Mouse (Mus musculus) liver (tissue): ENCODE results near the gene Osbp.

Experiments
- DNase-seq: peaks from one replicate; pipeline ENCODE4 v3.0.0-alpha.2; 2020; ENCODE audit warnings: mixed read lengths

Gene Osbp

GRCm38 (mm10) chr19:12011560-12012556, 46.1 kb downstream of the Osbp start:
- DNase-seq: peak; percentile 93

- no peak for DNase-seq
Observed at GRCm38 (mm10) chr19:12012615-12013014, 46.9 kb downstream of the Osbp start.

DNA sequence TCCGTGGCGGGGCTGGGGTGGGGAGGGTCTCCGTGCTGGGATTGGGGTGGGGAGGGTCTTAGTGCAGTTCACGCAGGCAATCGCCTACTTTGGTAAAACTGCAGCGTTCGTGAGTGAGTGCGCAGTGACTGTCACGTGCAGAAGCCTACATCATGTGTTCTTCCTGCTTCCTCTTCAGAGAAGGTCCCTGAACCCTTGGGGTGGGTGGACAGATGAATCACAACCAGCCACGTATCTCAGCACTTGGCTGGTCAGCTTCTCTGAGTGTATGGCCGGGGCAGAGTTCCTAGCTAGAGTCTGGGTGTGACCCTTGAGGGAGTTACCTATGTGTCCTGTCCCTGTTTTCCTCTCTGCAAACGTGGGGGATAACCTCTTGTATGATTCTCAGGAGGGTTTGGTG, 47.5 kb downstream of the Osbp start:
- DNase-seq: peak; percentile 39

DNA sequence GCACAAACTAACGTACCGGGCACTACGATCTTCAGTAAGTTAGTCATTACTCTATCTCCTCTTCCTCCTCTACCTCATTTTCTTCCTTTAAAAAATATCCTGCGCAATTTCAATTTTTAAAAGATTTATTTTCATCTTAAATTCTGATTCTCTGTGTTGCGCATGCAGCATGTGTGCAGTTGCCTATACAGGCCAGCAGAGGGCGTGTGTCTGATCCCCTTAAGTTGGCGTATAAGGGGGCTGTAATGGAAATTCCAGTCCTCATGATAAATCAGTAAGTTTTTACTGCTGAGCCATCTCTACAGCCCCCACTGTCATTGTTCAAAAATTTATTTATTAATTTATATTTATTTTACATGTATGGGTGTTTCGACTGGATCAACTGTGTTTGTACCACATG, 50.0 kb downstream of the Osbp start:
- DNase-seq: no peak

DNA sequence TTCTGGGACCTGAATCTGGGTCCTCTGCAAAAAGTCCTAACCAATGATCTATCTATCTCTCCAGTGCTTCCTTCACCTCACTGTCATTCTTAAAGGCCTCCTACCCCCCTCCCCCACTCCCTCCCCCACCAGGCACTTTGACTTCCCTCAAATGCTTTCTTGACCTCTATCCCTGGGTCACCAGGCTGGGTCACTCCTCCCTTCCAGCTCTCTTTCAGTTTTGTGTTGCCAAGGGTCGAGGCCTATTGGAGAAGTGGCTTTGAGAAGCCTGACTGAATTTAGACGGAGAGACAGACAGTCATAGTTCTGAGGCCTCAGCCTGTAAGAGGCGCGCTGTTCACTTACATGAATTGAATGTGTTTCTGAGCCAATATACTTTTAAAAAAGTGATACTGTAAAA, 50.5 kb downstream of the Osbp start:
- no peak for DNase-seq

- no peak for DNase-seq
Observed at GRCm38 (mm10) chr19:12024149-12024548, 58.4 kb downstream of the Osbp start.

DNA sequence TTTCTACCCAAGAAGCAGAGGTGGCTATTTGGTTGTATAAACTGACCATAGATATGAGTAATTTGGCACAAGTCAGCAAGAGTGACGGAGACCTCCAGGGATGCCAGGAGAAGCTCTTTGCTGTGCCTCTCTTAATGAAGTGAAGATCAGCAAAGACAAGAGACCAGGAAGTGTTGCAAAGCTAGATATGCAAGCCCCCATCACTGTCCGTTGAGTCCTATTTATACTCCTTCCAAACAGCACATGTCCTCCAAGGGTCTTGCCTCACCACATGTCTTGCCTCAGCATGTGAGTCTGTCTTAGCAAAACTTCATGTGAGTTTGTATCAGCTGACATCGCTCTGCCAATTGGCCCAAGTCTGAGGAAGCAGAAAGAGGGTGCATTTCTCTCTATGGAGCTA, 59.6 kb downstream of the Osbp start:
- no peak for DNase-seq

DNA sequence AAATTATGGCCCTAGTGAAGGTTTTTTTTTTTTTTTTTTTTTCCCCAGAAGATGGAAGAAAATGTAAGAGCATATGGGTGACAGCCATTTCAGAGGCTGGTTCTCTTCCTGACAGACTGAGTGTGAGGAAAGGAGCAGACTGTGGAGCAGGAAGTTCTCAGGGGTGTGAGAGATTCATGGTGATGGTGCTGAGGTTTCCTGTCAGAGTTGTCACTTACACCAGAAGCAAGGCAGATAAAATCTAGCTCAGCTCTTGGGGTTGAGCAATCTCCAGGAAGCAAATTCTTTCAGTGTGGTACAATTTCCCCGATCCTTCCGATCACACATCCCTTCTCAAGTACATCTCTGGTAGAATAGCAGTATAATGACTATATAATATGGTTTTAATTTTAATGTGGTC, 60.9 kb downstream of the Osbp start:
- no peak for DNase-seq

- DNase-seq: no peak
Observed at GRCm38 (mm10) chr19:12037727-12038126, 72.0 kb downstream of the Osbp start.

- DNase-seq: no peak
Observed at GRCm38 (mm10) chr19:12041217-12041616, 75.5 kb downstream of the Osbp start, which contains the start of gene Olfr1423. Gene Olfr1423 (minus strand): TSS chr19:12041317.

DNA sequence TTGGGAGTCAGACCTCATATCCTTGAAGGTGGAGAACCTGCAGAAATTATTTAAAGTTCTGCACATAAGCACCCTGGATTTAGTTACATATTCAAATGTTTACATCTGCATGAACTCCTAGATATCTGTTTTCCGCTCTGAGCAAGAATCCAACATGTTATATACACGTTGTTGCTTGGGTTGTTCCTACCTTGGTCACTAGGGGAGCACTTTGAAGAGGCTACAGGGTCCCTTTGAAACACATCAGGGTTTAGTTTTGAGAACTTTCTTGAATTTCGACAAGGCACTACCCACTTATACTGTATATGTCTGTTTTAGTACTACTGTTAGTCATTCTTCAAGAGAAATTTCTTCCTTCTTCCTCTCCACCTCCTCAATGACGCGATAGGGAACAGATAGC, 77.4 kb downstream of the Osbp start:
- DNase-seq: no peak
